Mouse (Mus musculus) kidney, adult 18-20 months (tissue): ENCODE results near the gene Hnrnpr.

Experiments used
- DNase-seq: peaks from one replicate; pipeline ENCODE4 v3.0.0; 2021

Hnrnpr gene

DNA sequence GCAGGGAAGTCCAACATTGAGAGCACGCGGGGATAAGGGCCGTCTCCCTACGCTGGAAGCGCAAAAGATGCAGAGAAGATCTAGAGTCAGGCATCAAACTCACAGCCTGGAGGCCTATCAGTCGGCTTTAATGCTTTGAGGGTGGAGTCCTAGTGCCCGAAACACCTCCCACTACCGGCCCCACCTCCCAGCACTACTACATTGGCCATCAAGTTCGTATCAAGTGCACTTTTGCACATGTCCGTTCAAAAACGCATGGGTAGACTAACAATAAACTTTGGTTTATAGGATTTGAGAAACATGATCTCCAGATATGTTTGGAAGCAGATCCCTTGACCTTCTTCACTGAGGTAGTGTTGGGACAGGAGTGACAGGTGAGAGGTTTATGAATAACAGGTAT is 962 bp upstream of the Hnrnpr start:
- DNase-seq = peak; percentile 63

DNA sequence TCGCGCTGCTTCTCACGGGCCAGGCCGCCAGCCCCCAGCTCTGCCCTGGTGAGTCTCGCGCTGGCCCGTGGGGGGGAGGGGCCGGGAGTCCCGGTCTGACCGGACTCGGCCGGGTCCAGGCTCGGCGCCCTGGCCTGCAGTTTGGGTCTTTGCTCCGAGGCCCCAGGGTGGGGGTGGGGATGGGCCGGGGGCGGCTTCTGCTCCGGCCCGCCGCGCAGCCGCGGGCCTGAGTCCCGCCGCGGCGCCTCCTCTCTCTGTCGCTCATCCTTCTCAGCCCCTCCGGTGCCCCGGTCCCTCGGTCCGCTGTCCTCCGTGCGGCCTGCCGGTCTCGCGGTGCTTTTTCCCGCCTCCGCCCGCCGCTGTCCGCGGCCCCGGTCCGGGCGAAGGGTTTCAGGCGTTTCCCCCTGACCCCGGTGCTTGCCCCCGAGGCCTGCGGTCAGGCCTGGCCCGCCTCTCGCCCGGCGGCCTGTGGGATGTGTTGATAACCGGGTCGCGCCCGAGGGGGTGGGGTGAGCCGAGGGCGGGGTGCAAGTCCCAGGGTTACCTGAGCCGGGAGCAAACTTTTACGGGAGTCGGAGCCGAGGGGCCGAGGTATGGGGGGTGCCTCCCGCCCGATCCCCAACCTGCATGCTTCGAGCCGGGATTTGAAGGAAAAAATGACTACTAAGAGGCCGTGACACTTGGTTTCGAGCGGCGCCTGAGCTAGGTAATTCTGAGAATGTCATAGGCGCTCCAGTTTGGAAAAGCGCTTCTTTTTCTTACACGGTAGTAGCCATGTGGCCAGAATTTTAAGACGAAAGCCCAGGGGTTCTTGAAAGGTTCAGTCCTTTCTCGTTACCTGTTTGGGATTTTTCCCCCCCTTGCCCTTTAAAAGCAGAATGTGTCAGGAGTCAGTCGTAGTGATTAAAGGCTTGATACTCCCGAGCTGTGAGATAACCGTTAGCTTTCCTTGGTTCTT is 579 bp downstream of the Hnrnpr start:
- DNase-seq = peak; percentile 75

DNA sequence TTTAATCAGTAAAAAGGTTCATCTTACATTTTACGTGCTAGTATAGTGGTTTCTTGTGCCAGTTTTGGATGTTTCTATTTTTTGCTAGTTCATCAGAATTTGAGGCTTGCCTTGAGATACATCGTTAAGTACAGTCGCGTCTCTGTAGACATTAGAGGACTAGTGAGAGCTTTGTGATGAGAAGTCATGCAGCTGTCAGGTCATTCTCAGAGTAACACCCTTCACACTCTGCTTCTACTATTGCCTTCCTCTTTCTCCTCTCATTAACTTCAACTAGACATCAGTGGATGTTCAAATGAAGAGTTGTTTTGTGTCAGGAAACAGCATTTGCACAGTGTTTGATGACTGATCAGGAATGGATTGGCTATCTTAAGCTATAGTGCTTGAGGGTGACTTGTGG is 1.9 kb downstream of the Hnrnpr start:
- no peak for DNase-seq

DNA sequence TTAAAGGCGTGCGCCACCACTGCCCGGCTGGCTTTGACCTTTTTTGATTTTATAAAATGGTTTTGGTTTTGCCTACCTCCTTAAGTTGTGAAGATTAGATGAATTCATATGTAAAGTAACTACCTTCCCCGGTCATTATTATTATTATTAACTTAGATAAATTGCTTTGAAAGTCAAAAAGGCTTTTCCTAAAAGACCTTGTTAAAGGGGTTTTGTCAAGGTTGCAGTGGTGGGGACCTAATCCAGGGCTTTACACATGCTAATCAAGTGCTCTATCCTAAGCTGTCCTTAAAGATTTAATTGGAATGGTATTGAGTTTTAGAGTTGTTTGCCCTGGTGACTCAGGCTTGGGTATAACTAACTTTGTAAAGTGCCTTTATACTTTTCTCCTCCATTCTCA is 6.9 kb downstream of the Hnrnpr start:
- DNase-seq = no peak

DNA sequence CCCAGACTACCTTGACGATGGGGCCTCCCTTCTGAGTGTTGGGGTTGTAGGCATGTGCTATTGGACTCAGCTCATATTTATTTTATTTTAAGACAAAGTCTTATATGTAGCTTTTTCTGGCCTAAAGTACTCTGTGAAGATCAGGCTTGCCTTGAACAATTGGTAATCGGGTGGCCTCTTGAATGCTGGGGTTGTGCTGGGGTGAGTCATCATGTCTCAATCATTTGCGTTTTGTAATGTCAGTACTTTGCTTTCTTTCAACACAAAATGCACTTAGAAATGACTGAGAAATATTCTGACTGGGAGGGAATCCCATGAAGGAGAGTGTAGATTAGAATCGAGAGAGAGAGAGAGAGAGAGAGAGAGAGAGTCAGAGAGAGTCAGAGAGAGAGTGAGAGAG is 9.3 kb downstream of the Hnrnpr start:
- DNase-seq = no peak

DNA sequence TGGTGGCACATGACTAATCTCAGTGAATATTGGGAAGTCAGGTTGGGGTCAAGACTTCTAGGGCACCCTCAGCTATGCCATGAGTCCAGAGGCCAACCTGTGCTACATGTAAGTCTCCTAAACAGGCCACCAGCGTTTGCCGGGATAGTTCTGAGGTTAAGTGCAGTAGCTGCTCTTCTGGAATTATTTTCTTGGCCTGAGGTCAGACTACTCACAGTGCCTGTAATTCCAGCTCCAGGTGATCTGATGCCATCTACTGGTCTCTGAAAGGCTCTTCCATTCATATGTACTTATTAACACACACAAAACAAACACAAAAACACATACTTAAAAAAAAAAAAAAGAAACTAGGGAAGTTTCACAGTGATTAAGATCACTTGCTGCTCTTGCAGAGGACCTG is 13.5 kb downstream of the Hnrnpr start:
- peak; percentile 23 for DNase-seq

DNA sequence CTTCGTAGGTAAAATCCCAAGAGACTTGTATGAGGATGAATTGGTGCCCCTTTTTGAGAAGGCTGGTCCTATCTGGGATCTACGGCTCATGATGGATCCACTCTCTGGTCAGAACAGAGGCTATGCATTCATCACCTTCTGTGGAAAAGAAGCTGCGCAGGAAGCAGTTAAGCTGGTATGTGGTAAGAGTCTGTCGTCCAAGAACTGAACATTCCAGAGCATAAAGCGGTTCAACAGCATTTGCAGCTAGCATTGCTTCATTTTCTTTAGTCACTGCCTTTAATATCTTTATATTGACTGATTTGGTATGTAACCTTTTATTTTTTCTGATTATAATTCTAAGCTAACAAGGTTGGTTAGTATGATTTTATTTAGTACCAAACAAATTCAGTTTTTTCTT is 16.5 kb downstream of the Hnrnpr start:
- DNase-seq = no peak

DNA sequence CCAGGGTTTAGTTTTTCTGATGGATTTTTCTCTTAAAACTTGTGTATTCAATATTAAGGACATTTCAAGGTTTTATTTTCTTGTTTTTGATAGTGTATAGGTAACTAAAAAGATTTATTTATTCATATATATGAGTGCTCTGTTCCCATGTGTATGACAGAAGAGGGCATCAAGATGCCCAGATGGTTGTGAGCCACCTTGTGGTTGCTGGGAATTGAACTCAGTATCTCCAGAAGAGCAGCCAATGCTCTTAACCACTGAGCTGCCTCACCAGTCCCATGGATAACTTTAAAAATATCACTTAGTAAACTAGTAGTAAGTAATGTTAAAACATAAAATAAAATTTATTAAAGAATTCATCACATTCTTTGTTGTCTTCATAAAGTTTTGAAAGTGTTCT is 17.4 kb downstream of the Hnrnpr start:
- no peak for DNase-seq

DNA sequence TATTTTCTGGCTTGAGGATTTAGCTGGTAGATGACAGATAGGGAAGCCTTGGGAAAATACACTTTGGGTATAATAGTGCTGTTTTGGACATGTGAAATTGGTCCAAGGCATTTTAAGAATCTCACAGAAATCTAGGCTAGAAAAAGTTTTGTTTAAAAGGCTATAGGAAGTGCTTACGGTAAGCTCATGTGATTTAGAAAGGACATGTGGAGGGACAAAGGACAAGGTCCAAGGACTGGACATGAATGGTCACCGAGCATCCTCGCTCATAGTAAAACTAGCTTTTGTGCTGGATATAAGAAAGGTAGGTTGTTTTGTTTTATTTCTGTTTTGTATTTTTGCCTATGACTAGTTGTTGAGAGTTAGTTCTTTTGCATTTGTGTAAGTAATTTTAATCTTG is 21.0 kb downstream of the Hnrnpr start:
- DNase-seq = no peak

DNA sequence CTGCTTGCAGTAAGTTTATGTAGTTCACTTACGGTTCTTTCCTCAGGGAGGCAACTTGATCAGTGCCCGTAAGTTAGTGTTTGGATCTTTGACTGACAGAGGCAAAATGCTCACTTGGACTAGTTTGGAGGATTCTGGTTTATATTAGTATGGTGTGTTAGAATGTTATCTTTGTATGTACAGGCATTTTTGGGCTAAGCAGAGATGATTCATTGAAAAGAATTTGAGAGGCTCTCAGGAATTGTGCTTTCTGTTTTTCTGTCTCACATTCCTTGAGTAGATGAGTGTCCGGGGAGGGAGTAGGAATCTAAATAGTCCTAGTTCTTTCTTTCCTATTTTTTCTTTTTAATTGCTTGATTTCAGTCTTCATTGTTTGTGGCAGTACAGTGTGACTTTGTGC is 22.4 kb downstream of the Hnrnpr start:
- no peak for DNase-seq

DNA sequence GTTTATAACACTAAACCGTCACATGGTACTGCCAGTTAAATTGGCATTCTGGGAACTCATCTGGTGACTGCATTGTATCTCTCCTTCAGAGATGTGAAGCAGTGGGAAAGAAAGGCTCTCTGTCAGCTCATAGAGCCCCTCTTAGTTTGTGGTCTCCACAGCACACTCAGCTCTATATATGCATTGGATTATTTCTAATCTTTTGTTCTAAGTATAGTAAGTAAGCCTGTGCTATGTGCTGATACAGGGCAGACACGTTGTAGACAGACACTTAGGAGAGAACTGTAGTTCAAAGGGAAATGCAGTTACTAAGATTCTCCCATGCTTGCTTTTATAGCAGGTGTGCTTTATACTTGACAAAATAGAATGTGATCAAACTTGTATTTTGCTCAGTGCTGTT is 24.3 kb downstream of the Hnrnpr start:
- DNase-seq = no peak

DNA sequence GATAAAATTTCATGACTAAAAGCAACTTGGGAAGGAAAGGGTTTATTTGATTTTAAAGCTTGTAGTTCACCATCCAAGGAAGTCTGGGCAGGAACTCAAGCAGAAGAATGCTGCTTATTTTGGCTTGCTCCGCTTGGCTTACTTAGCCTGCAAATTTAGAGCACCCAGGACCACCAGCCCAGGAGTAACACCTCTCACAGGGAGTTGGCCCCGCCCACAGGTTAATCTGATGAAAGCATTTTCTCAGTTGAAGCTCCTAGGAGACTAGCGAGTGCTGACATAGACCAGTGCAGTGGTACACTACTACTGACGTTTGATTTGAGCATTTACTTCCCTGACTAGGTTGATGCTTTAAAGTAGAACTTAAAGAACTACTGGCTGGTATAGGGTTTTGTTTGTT is 26.4 kb downstream of the Hnrnpr start:
- DNase-seq = no peak

DNA sequence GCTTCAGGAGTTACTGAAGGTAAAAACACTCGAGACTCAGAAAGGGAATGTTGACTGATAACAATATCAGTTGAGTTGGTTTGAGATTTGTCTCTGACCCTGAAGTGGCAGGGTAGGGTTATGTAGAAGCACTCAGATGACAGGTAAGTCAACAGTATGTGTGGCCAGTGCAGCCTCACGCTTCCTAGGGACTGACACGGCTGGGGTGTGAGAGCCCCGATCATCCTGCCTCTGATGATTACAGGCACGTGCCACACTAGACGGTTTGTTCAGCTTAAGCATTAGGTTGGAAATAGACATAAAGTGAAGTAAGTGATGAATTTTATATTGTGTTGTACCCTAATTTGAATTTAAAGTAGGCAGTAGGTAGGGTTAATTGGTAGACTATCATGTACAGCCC is 38.9 kb downstream of the Hnrnpr start:
- no peak for DNase-seq

DNA sequence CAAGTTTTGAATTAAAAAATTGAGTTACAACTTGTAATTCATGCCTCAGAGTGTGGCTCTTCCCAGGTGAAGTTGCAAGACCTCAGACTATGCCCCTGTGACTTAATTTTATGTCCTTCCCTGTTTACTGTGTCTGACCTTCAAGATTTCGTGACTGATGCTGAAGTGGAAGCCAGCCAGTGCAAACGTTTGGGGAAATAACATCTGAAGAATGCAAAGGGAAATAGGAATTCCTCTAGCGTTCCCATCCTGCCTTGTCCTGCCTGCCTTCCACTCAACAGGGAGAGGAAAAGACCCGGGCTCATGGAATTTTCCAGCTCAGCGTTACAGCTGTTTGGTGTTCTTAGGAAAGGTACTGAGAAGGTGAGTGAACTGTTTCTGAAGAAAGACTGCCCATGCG is 46.3 kb downstream of the Hnrnpr start:
- DNase-seq = no peak

DNA sequence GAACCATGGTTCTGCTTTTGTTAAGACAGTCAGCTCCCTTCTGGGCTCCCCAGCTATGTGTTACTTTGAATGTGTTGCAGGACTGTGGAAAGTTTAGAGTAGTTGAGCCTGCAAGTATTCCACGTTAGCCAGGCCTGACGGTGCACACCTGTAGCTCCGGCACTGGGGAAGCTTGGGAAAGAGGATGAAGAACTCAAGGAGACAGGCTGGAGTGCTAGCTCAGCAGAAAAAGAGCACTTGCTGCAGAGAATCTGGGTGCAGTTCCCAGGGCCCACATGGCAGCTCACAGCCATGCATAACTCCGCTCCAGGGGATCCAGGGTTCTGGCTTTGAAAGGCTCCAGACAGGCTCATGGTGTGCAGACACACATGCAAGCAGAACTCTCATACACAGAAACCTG is 46.7 kb downstream of the Hnrnpr start:
- DNase-seq = peak; percentile 49

DNA sequence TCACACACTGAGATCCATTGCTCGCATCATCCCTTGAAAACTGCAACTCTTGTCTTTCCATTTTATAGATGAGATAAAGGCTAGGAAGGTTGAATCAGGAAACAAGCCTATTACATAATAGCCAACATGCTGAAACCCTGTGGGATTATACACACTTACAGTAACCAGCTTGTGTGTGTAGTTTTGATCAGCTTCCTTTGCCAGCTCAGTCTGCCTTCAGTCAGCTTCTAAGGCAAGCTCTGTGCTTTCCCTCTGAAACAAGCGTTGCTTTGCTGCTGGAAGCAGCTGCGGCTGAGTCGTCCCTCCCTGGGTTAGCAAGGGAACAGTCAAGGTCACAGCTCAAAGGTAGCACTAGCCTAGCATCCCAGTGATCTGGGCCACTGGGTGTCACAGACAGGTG is 57.1 kb downstream of the Hnrnpr start:
- DNase-seq = no peak

DNA sequence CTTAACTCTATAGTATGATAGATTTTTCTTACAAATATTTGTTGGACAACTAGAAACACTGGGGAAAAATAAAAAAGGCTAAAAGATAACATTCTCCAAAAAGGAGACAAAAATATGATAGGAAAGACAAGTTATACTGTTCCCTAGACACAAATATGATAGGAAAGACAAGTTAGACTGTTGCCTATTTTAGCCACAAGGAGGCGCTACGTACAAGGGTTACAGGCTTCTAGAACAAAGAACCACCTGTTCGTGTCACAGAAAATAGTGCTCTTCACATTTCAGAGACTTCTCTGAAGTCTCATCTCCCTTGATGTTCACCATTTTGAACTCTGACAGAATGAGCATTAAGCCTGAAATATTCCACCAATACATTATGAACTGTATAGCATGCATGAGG is 59.0 kb downstream of the Hnrnpr start:
- DNase-seq = no peak

DNA sequence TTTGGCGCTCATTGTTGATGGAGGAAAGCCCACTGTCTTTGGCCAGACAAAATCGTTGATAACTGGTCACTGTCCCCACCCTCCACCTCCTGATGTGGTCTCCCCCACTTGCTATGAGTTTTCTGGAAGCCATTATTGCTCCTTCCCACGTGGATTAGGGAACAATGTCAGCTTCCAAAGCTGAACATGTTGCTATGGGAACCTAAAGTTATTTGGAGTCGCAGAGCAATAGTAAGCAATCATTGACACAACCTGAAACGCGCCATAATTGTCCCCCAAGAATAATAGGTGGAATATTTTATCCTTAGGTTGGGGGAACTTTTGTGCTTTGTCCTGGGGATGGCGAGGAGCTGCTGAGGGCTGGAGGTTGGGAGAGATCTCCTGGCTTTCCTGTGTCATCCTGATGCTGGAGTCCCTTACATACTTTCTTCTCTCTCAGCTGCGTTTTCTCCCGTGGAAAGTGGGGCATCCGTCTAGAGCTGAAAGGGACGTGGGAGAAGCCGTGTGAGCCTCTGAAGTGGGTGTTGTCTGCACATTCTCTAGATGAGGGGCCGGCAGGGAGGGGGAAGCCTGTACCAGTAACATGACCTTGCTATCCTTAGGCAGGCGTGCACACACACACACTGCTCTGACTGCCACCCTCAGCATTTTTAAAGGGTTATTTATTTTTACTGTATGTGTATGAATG is 62.9 kb downstream of the Hnrnpr start:
- no peak for DNase-seq

DNA sequence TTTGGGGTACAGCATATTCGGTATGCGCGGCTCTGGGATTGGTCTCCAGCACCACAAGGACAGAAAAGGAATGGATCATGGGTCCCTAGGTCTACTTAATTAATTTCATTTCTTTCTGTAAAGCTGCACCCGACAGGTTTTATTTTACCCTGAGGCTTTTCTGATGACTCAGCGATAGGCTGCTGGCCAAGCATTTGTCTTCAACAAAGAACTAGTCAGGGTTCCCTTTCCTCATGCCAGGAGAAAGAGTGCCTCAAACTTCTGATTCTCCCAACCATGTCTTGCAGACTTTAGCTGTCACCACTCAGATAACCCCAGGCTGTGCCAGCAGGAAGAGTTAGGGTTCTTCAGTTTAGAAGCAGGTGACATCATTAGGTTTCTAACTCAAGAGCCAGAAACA is 66.3 kb downstream of the Hnrnpr start:
- no peak for DNase-seq

DNA sequence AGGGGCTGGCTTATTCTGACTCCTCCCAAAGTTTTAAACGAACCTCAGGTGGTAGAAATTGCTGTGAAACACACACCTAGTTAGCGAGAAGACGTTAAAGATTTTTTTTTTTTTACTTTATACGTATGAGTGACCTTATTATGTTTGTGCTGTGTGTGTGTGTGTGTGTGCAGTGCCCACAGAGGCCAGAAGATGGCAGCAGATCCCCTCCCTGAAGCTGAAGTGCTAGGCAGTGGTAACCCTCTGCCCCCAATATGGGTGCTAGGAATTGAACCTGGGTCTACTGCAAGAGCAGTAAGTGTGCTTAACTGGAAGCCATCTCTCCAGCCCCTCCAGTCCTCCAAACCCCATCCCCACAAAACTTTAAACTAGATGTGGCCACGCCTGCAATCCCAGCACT is 72.3 kb downstream of the Hnrnpr start:
- DNase-seq = no peak

DNA sequence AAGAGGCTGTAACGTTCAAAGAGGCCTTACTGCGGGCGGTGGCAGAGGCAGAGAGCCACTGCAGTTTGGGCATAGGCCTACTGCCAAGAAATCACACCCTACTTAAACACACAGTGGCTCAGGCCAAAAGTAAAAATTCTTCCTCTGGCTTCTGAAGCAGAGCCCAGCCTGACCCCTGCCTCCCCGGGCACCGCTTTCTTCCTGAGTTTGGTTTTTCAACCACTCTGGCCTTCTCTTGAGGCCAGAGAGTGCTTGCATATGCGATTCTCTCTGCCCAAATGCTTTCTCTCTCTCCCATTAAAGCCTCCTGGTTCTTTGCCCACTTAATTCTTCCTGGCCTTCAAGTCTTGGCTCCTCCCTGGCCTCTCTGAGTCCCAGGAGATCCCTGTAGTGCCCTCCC is 73.1 kb downstream of the Hnrnpr start:
- DNase-seq = no peak

DNA sequence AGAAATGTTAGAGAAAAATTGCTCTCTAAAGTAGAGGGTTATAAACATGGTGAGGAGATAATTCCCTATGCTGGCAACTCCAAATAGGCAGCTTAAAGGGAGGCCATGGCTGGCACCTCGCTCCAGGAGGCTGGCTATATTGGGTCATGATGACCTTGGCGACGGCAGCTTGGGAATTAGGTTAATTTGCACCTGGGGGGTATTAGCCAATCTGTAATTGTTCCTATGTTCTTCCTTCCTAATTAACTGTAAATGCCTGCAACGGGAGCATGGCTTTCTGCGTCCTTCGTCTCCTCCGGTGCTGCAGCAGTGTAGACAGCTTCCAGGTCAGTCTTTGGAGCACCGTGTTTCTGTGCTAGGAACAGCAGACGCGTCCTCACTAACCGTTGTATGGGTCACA is 76.5 kb downstream of the Hnrnpr start:
- peak; percentile 6 for DNase-seq

DNA sequence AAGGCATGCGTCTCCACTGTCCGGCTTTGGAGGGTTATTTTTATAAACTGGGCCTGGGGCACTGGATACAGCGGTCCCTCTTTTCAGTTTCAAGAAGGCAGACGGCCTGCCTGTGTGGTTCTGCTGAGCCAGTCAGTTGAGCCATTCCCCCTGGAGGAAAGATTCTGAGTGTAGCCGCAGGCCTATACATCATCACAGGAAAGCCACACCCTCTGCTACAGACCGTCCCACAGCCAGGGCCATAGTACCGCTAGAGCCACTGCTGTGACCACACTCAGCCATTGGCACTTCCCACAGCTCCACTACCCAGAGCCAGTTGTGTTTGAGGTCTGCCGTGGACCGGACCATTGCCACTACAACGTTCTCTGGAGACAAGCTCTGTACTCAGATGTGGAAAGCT is 91.1 kb downstream of the Hnrnpr start:
- DNase-seq = no peak

DNA sequence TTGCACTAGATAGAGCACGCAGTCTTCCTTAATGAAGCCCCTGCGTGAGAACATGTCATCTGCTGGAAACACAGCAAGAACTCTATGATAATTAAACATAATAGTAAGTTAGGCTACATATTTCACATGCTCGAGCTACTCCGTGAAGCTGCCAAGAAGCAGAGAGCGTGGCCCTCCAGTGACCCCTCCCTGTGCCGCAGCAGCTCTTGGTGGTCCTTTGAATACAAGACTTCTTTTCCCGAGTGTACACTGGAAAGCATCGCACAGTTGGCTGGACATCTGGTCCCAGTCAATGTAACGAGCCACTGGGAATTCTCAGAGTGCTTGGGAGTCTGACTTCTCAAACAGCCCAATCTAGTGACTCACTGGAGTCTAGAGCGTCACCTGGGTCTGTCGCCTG is 97.1 kb downstream of the Hnrnpr start:
- DNase-seq = no peak
